Mouse (Mus musculus): ENCODE results near the gene Cyp4v3. TPM values are rescaled to one million over a fixed set of nuclear protein-coding genes. Genes with fewer than 3 reads are reported as not detected.

Cyp4v3 gene
- 1 to 10 TPM; 4.1 to 4.3 TPM for total RNA-seq (2021)
- long read RNA-seq, experiment 1, transcript Cyp4v3-201 (11 exons, 3,808 nt), result major isoform, 6 of 8 reads
- long read RNA-seq, experiment 1, partial matches to known transcripts, result 2 of 8 reads
- long read RNA-seq, experiment 1, other reads (novel, unspliced or antisense), result 0 of 8 reads
- long read RNA-seq, experiment 2, partial matches to known transcripts, result 1 of 5 reads
- long read RNA-seq, experiment 2, other reads (novel, unspliced or antisense), result 1 of 5 reads

DNA sequence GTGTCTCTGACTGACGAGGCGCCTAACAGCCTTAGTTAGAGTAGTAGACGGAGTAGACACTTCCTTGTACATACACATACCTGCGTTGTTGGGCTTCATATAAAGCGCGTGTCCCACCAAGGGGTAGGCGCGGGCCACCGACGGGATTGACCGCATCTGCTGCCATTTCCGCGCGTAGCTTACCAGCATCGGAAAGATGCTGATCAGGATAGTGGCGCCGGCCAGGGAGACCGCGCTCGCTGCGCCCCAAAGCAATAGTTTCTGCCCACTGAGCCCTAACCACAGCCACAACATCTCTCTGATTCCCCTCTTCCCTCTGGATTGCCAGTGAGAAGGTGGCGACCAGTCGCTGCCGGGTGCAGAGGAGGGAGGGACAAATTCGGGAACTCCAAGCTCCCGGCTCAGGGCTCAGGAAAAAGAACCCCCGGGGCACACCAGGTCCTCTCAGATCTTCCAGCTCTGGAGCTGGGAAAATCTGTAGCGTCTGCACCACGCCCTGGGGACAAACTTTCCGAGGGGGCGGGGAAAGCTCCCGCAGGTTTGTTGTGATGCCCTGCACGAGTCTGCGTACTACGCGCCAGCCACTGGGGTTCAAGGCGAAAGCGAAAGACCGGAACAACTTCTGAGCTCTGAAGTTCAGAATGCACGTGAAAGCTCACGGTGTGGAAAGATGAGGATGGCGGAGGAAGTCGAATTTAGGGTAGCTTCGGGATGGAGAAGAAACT is at the start of gene Cyp4v3:
Gene Cyp4v3, minus strand, starts transcription at position 532 of the 725 bp plus-strand sequence.
- DNase-seq (ENCODE audit: low spot score in 2 of 2), result peak; percentile 29 to 53
- intact Hi-C loops (cut with DNase I), result no loop called here

GRCm38 (mm10) chr8:45381963-45382347 is 48.9 kb upstream of the Cyp4v3 start, which contains the start of gene Fam149a:
Gene Fam149a, minus strand, starts transcription at chr8:45382291.
- intact Hi-C loops (cut with DNase I), result no loop called here
- DNase-seq (ENCODE audit: low spot score in 2 of 2), result peak in 1 of 2 experiments; percentile 13

- intact Hi-C loops (cut with DNase I), result no loop called here
- no peak for DNase-seq (ENCODE audit: low spot score in 2 of 2)
These were observed 48.3 kb upstream of the Cyp4v3 start for GRCm38 (mm10) chr8:45381075-45381962.

- no peak for DNase-seq (ENCODE audit: low spot score in 2 of 2)
- intact Hi-C loops (cut with DNase I), result no loop called here
These were observed 47.6 kb upstream of the Cyp4v3 start for GRCm38 (mm10) chr8:45380598-45380997.

GRCm38 (mm10) chr8:45374071-45374470 is 41.1 kb upstream of the Cyp4v3 start:
- intact Hi-C loops (cut with DNase I), result no loop called here
- DNase-seq (ENCODE audit: low spot score in 2 of 2), result no peak

GRCm38 (mm10) chr8:45367154-45367553 is 34.1 kb upstream of the Cyp4v3 start:
- DNase-seq (ENCODE audit: low spot score in 2 of 2), result no peak
- intact Hi-C loops (cut with DNase I), result no loop called here

GRCm38 (mm10) chr8:45363220-45363619 is 30.2 kb upstream of the Cyp4v3 start:
- intact Hi-C loops (cut with DNase I), result loop anchor here (5.0 kb wide), 1 partner anchor 569 kb away; the partner anchor contains the start of gene Ccdc110
- DNase-seq (ENCODE audit: low spot score in 2 of 2), result no peak

DNA sequence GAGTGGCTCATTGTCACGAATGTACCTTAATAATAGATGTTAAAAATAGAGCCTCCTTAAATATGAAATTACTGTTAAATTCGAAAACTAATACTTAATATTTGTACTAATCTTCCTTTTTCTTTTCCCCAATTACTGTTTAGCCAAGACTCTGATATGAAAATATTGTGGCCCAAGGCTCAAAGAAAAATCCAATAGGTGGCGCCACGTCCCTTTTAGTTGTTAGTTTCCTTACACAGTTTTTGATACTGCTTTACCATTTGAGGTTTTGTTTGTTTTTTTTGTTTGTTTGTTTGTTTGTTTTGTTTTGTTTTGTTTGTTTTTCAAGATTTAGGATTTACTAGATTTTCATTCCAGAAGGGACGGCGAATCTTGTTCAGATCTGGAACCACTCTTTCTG is 29.3 kb upstream of the Cyp4v3 start:
- intact Hi-C loops (cut with DNase I), result loop anchor here (5.0 kb wide), 1 partner anchor 570 kb away; the partner anchor contains the start of gene Ccdc110
- DNase-seq (ENCODE audit: low spot score in 2 of 2), result peak; percentile 45 to 63

DNA sequence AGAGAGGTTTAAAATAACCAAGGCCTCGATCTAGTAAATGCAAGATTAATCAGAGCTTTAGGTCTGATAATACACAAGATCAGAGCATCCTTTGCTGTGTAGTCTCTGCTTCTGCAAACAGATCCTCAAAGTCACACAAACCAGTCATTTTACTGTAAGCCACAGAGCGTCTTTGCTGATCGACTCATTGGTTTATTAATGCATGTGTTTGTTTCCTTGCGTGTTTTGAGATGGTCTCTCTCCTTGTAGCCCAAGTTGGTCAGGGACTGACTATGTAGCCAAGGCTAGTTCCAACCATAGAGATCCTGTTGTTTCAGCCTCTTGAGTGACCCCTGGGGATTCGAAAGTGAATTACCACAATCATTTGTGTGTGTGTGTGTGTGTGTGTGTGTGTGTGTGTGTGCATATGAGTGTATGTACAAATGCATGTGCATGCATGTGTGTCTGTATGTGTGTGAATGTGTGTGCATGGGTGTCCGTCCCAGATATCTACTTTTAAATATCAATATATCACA is 26.1 kb upstream of the Cyp4v3 start:
- peak in 1 of 2 experiments; percentile 53 for DNase-seq (ENCODE audit: low spot score in 2 of 2)
- intact Hi-C loops (cut with DNase I), result no loop called here

GRCm38 (mm10) chr8:45358132-45358918 is 25.3 kb upstream of the Cyp4v3 start:
- intact Hi-C loops (cut with DNase I), result no loop called here
- DNase-seq (ENCODE audit: low spot score in 2 of 2), result peak; percentile 36 to 39

DNA sequence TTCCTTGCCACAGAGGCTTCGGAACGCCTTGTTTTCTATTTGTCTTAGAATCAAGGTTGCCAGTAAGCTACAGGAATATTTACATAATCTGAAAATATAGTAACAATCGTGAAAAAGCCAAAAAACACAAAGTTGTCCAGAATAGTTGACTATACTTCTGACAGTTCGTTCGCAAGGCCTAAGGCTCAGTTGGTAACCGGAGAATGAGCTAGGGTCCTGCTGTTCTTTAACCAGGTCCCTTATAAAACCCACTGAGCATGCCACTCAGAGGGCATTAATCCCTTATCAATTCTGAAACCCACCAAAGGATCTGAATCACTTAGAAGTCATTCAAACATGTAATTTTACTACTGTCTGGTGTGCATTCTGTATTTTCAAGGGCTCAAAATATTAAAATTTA is 22.8 kb upstream of the Cyp4v3 start:
- DNase-seq (ENCODE audit: low spot score in 2 of 2), result no peak
- intact Hi-C loops (cut with DNase I), result no loop called here

DNA sequence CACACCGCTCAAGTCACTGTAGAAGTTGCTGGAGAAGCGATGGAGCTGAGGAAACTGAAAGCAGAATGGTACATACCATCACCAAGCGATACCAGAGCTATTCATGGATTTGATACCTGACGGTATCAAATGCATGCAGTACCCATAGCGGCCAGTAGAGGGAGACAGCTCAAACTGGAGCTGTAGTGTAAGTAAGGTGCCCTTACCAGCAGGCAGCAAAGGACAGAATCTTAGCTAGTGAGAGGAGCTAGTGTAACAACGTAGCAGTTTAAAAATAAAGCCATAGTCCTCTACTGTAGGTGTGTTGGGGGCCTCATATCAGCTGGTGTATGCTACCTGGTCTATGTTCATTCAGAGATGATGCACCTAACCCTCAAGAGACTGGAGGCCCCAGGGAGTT is 12.0 kb upstream of the Cyp4v3 start:
- intact Hi-C loops (cut with DNase I), result no loop called here

GRCm38 (mm10) chr8:45344298-45344697 is 11.3 kb upstream of the Cyp4v3 start:
- intact Hi-C loops (cut with DNase I), result no loop called here
- DNase-seq (ENCODE audit: low spot score in 2 of 2), result no peak

More for the DNA sequence above, 12.0 kb upstream of the Cyp4v3 start:
- DNase-seq (ENCODE audit: low spot score in 2 of 2), result peak; percentile 65 to 70

DNA sequence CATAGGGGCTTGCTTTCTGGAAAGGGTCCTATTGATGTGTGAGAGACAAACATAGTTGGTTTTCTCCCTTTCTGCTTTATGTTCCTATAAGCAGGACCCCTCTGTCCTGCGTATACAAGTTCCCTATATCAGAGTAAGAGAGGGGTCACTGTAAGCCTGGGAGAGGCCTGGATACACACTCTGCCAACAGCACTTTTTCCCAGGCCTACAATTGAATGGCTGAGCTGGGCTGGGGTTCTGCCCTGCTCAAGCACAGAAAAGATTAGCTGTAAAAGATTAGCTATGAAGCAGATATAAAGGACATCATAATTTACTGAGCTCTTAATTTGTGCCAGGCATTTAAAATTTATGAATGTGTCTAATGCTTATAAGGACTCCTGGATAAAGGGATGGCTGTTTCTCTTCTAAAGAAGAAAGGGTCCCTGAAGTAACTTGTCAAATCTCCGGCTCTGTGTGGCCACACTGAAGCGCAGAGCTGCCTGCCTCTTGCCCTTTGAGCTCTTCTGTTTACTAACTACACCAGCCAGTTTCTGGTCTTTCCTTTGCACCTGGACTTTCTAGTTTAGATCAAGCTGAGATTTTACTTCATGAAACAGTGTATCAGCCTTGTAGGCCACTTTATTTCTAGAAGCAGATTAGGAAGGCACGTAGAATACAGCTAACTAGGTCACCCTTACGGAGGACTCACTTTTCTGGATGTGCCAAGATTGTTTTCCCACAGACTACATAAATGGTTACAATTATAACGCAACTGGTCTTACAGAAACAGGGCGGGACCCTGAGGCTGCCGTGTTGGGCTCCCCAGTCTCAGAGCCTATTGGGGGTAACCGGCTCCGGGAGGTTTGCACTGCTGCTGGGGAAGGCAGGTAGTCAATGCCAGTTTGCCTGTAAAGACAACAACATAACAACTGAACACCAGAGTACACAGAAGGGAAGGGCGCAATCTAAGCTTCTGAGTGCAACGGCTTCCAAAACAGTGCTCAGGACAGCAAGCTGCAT is 8.9 kb upstream of the Cyp4v3 start:
- DNase-seq (ENCODE audit: low spot score in 2 of 2), result no peak
- intact Hi-C loops (cut with DNase I), result no loop called here

DNA sequence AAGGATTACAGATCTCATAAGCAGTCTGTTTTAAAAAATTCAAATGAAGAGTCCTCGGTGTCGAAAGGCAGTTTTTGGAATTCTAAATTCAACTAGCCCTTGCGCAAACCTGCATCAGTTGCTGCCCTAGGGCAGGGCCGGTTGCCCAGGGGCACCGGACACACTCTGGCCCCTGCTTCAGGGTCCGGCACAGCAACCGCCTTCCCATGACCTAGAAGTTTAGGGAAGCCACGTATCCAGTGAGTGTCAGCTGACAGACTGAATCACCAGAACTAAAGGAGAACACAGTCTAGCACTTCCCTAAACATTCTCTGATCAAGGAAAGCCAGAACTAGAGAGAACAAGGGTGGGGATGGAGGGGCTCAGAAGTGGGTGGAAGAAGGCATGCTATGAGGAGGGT is 477 bp upstream of the Cyp4v3 start:
- intact Hi-C loops (cut with DNase I), result no loop called here
- peak in 1 of 2 experiments; percentile 9 for DNase-seq (ENCODE audit: low spot score in 2 of 2)

DNA sequence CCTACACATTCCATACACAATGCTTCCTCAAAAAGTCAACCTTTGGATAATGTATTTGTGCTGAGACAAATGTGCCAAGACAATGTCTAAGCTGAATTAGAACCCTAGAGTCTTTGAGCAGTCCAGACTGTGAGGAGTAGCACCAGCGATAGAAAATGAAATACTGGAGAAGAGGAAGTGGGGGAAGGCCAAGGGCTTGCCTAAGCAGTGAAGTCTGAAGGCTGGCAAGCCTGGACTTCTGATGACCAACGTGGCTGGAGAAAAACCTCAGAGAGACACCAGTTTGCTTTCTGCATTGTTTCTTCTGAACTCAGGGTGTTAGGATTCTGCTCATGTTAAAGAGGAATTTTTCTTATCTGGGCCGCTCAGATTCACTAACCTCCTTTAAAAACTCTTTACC is 2.2 kb downstream of the Cyp4v3 start:
- intact Hi-C loops (cut with DNase I), result no loop called here
- DNase-seq (ENCODE audit: low spot score in 2 of 2), result no peak

DNA sequence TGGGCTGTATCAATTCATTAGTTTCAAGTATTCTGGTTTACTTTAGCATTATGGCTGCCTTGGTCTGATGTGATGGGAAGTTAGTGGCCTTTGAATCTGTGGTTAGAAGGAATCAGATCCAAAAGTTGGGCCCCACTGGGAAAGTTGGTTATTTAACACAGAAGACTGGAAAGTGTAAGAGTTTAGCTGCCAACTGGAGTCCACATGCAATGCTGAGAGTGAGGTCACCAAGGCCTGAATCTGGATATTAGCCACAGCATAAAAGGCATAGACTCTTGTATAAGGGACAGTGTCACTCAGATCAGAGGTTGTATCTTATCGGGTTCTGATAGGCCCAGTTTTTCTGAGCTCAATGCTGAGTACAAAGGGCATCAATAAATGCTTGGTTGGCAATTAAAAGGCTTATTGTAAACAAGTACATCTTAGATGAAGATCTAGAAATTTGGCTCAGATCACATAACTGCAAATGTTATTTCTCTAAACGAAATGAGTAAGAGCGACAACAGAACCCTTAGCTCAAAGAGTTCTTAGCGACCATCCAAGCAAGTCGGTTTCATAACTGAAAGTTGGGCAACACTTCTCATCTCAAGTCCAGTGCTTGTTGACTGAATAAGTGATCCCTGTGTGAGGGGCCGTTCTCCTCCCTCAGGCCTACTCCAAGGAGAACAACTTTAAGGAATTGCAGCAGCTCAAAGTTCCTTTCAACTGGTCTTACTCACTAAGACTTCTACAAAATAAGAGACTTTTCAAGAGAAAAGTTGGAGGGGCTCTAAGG is 3.6 kb downstream of the Cyp4v3 start:
- intact Hi-C loops (cut with DNase I), result no loop called here
- no peak for DNase-seq (ENCODE audit: low spot score in 2 of 2)

Data from left cerebral cortex, postnatal 14 days (tissue).